Mouse (Mus musculus) heart, postnatal 4 days (tissue): ENCODE results near the gene Neurog3. TPM values are rescaled to one million over a fixed set of nuclear protein-coding genes. Genes with fewer than 3 reads are reported as not detected.

Experiments used
- DNase-seq: peaks from one replicate; pipeline ENCODE4 v3.0.0; 2021
- total RNA-seq, 2 experiments: library from RNA; stranded (reverse); gene quantifications; 2 replicates each; pipeline ENCODE4 v1.2.3; 2021

Neurog3 gene
- total RNA-seq, result not detected

- DNase-seq, result peak; percentile 7
Observed at GRCm38 (mm10) chr10:62132691-62133281, at the start of gene Neurog3. TSS of gene Neurog3 (plus strand) at chr10:62133090.

GRCm38 (mm10) chr10:62086044-62086443 is 46.8 kb upstream of the Neurog3 start:
- no peak for DNase-seq

GRCm38 (mm10) chr10:62086826-62087225 is 46.1 kb upstream of the Neurog3 start:
- no peak for DNase-seq

GRCm38 (mm10) chr10:62088411-62088810 is 44.5 kb upstream of the Neurog3 start:
- no peak for DNase-seq

- DNase-seq, result no peak
Observed at GRCm38 (mm10) chr10:62089071-62089470, 43.8 kb upstream of the Neurog3 start.

- DNase-seq, result no peak
Observed at GRCm38 (mm10) chr10:62089486-62089885, 43.4 kb upstream of the Neurog3 start.

GRCm38 (mm10) chr10:62093903-62094302 is 39.0 kb upstream of the Neurog3 start:
- no peak for DNase-seq

GRCm38 (mm10) chr10:62094401-62094800 is 38.5 kb upstream of the Neurog3 start:
- no peak for DNase-seq

GRCm38 (mm10) chr10:62099749-62100403 is 33.0 kb upstream of the Neurog3 start:
- DNase-seq, result no peak

- DNase-seq, result peak; percentile 87
Observed at GRCm38 (mm10) chr10:62101504-62102439, 31.1 kb upstream of the Neurog3 start.

GRCm38 (mm10) chr10:62104835-62105576 is 27.9 kb upstream of the Neurog3 start:
- DNase-seq, result peak; percentile 78

- DNase-seq, result no peak
Observed at GRCm38 (mm10) chr10:62107048-62107447, 25.8 kb upstream of the Neurog3 start.

GRCm38 (mm10) chr10:62110504-62111206 is 22.2 kb upstream of the Neurog3 start:
- peak; percentile 87 for DNase-seq

GRCm38 (mm10) chr10:62111207-62111576 is 21.7 kb upstream of the Neurog3 start:
- no peak for DNase-seq

GRCm38 (mm10) chr10:62113865-62114647 is 18.8 kb upstream of the Neurog3 start:
- no peak for DNase-seq

- DNase-seq, result no peak
Observed at GRCm38 (mm10) chr10:62127137-62127536, 5.8 kb upstream of the Neurog3 start.

GRCm38 (mm10) chr10:62127711-62128231 is 5.1 kb upstream of the Neurog3 start:
- no peak for DNase-seq

GRCm38 (mm10) chr10:62128316-62128951 is 4.5 kb upstream of the Neurog3 start:
- DNase-seq, result no peak

- DNase-seq, result no peak
Observed at GRCm38 (mm10) chr10:62135696-62136470, 3.0 kb downstream of the Neurog3 start.
